8 mouse cellular contexts compared by ENCODE assay signal in genomic region chr17:75004820-75005219, GRCm38 (mm10). TPM values are rescaled to one million over a fixed set of nuclear protein-coding genes. Genes with fewer than 3 reads are reported as not detected.
DNase-seq lines count a peak whose midpoint lies in the region; ATAC-seq lines count a peak whose summit lies in the region.

No protein-coding gene starts in this region.

- ATAC-seq in frontal cortex, adult (ENCODE audit: low TSS enrichment): peak; percentile 84

- no peaks in the 10 kb centered on the region for H3K9me3 ChIP-seq in hindbrain, embryonic 10.5 days

- peaks cover 15% of the 10 kb centered on the region for H3K4me1 ChIP-seq in hindbrain, embryonic 10.5 days (replicated peaks)

- peak overlapping the region; percentile 92 for H3K4me3 ChIP-seq in hindbrain, embryonic 10.5 days

- H3K27me3 ChIP-seq in hindbrain, embryonic 10.5 days (ENCODE audit: insufficient read depth, poor library complexity, severe bottlenecking): peaks cover 25% of the 10 kb centered on the region

- peak; percentile 79 for DNase-seq in ES-CJ7 (ENCODE audit: low read depth, low spot score)
- peak; percentile 59 for DNase-seq in c-Kit-positive CD71-negative TER-119-negative erythroid progenitor cells, embryonic 14.5 days (ENCODE audit: low read depth)
- peak; percentile 88 for DNase-seq in hindbrain, embryonic 10.5 days (ENCODE audit: low spot score)
- DNase-seq in layer of hippocampus, adult 9-11 months: peak; percentile 25
- DNase-seq in lung, postnatal 14 days: peak; percentile 87
- peak; percentile 92 for DNase-seq in retina, postnatal 1 day
- peak; percentile 47 to 71 for DNase-seq in urinary bladder, adult 18-20 months (ENCODE audit: low spot score in 2 of 2)

- H3K36me3 ChIP-seq in hindbrain, embryonic 10.5 days: no peaks in the 10 kb centered on the region

- WGBS in hindbrain, embryonic 10.5 days: under 1% methylated on average over 11 of the region's 11 CpGs

- peak overlapping the region; percentile 91 for H3K27ac ChIP-seq in hindbrain, embryonic 10.5 days

RNA-seq across cellular contexts. Expression of gene Ltbp1, which starts 0.5 kb away (rescaled TPM):
- 4.8 and 5.0 TPM in 2 replicates for polyA plus RNA-seq in hindbrain, embryonic 10.5 days (2016; fragmentation: Nextera tagmentation; extraction: Ambion mirVana)

Comparison
In these comparisons a context has a peak if more than half of its experiments do, and no peak if none do; other contexts are left out.
1. Peak in every context shown above with its lines: DNase-seq, ATAC-seq, H3K4me3 ChIP-seq and H3K27ac ChIP-seq.
2. DNase-seq: peak in every context shown above with its lines; median percentile 92 in retina, postnatal 1 day; 88 in hindbrain, embryonic 10.5 days; 87 in lung, postnatal 14 days; 79 in ES-CJ7; 59 in c-Kit-positive CD71-negative TER-119-negative erythroid progenitor cells, embryonic 14.5 days; 59 in urinary bladder, adult 18-20 months; 25 in layer of hippocampus, adult 9-11 months.